Mouse (Mus musculus): ENCODE measurements at regions not wholly inside any gene's neighbourhood (a gene's known extent, or its start where the extent isn't known, plus 50 kb on each side); places are given as distances from the start of the nearest gene placed in this dataset.
"Not testable (repeated sequence)": the region's sequence is repeated elsewhere in the genome, so short reads cannot be mapped to it uniquely, and the experiment has no call there.

- no peak overlapping the region for H3K4me2 ChIP-seq
- no peaks in the 10 kb centered on the region for H3K9me3 ChIP-seq
- H3K27ac ChIP-seq, result no peak overlapping the region
- H3K36me3 ChIP-seq, result no peaks in the 10 kb centered on the region
- peaks cover 6% of the 10 kb centered on the region; the same call in 1 of the 2 replicates for H3K4me1 ChIP-seq (replicated peaks)
- no peaks in the 10 kb centered on the region for H3K27me3 ChIP-seq
- H3K9ac ChIP-seq, result no peak overlapping the region
- no peak overlapping the region for H3K4me3 ChIP-seq
- ATAC-seq (ENCODE audit: low FRiP score), result no peak
- WGBS, result 75% methylated on average over 1 of the region's 1 CpGs
These were observed 1255.7 kb upstream of the Nudt12 start for GRCm38 (mm10) chr17:60268846-60269245.

- Histone ChIP-seq H3K9ac (no peak overlapping the region), H3K36me3 (no peaks in the 10 kb centered on the region), H3K4me2 (peak overlapping the region; percentile 30; the same call in 1 of the 2 replicates), H3K27me3 (no peaks in the 10 kb centered on the region), H3K27ac (no peak overlapping the region), H3K9me3 (no peaks in the 10 kb centered on the region), H3K4me1 (replicated peaks) (peaks cover 6% of the 10 kb centered on the region; the same call in 1 of the 2 replicates), H3K4me3 (no peak overlapping the region)
- no peak for ATAC-seq (ENCODE audit: low FRiP score)
- WGBS, result 62% methylated on average over 12 of the region's 12 CpGs
These were observed 1254.4 kb upstream of the Nudt12 start for GRCm38 (mm10) chr17:60267247-60268216.

GRCm38 (mm10) chr17:60255338-60255737 is 1242.2 kb upstream of the Nudt12 start:
- not testable (repeated sequence) for H3K4me3 ChIP-seq; ATAC-seq (ENCODE audit: low FRiP score); H3K4me2 ChIP-seq; H3K36me3 ChIP-seq; H3K27ac ChIP-seq; H3K4me1 ChIP-seq (replicated peaks); H3K27me3 ChIP-seq; H3K9ac ChIP-seq; H3K9me3 ChIP-seq

GRCm38 (mm10) chr17:60249923-60250322 is 1236.8 kb upstream of the Nudt12 start:
- WGBS, result 71% methylated on average over 1 of the region's 1 CpGs
- no peak overlapping the region for H3K27ac ChIP-seq
- no peak overlapping the region for H3K9ac ChIP-seq
- no peaks in the 10 kb centered on the region for H3K36me3 ChIP-seq
- no peaks in the 10 kb centered on the region for H3K27me3 ChIP-seq
- H3K4me2 ChIP-seq, result no peak overlapping the region
- no peaks in the 10 kb centered on the region for H3K4me1 ChIP-seq (replicated peaks)
- no peak for ATAC-seq (ENCODE audit: low FRiP score)
- no peaks in the 10 kb centered on the region for H3K9me3 ChIP-seq
- no peak overlapping the region for H3K4me3 ChIP-seq

GRCm38 (mm10) chr17:60234519-60234918 is 1221.3 kb upstream of the Nudt12 start:
- Histone ChIP-seq H3K9ac (no peak overlapping the region), H3K27me3 (no peaks in the 10 kb centered on the region), H3K36me3 (no peaks in the 10 kb centered on the region), H3K9me3 (no peaks in the 10 kb centered on the region), H3K27ac (no peak overlapping the region), H3K4me3 (no peak overlapping the region), H3K4me1 (replicated peaks) (no peaks in the 10 kb centered on the region), H3K4me2 (no peak overlapping the region)
- ATAC-seq (ENCODE audit: low FRiP score), result peak; percentile 57; the same call in 1 of the 2 replicates
- WGBS, result 48% methylated on average over 2 of the region's 2 CpGs

GRCm38 (mm10) chr17:60197004-60197403 is 1183.8 kb upstream of the Nudt12 start:
- WGBS, result 95% methylated on average over 2 of the region's 2 CpGs

GRCm38 (mm10) chr17:60181241-60181640 is 1168.1 kb upstream of the Nudt12 start:
- Histone ChIP-seq H3K27ac (no peak overlapping the region), H3K4me1 (replicated peaks) (no peaks in the 10 kb centered on the region), H3K4me3 (no peak overlapping the region), H3K27me3 (no peaks in the 10 kb centered on the region), H3K36me3 (no peaks in the 10 kb centered on the region), H3K9ac (no peak overlapping the region), H3K4me2 (no peak overlapping the region), H3K9me3 (no peaks in the 10 kb centered on the region)
- 86% methylated on average over 2 of the region's 2 CpGs for WGBS
- ATAC-seq (ENCODE audit: low FRiP score), result no peak

More at GRCm38 (mm10) chr17:60197004-60197403, 1183.8 kb upstream of the Nudt12 start:
- H3K9ac ChIP-seq, result no peak overlapping the region
- H3K27me3 ChIP-seq, result no peaks in the 10 kb centered on the region
- ATAC-seq (ENCODE audit: low FRiP score), result no peak
- H3K36me3 ChIP-seq, result no peaks in the 10 kb centered on the region
- H3K27ac ChIP-seq, result no peak overlapping the region
- H3K4me2 ChIP-seq, result no peak overlapping the region
- no peaks in the 10 kb centered on the region for H3K9me3 ChIP-seq
- no peaks in the 10 kb centered on the region for H3K4me1 ChIP-seq (replicated peaks)
- no peak overlapping the region for H3K4me3 ChIP-seq

- Histone ChIP-seq H3K9ac (no peak overlapping the region), H3K27me3 (no peaks in the 10 kb centered on the region), H3K4me2 (no peak overlapping the region), H3K9me3 (no peaks in the 10 kb centered on the region), H3K36me3 (no peaks in the 10 kb centered on the region), H3K27ac (no peak overlapping the region), H3K4me1 (replicated peaks) (no peaks in the 10 kb centered on the region), H3K4me3 (no peak overlapping the region)
- WGBS, result 79% methylated on average over 4 of the region's 4 CpGs
- ATAC-seq (ENCODE audit: low FRiP score), result no peak
These were observed 1167.5 kb upstream of the Nudt12 start for GRCm38 (mm10) chr17:60180646-60181045.

GRCm38 (mm10) chr17:60165592-60165991 is 1152.4 kb upstream of the Nudt12 start:
- Histone ChIP-seq H3K27me3 (0 out of 2 replicates have a peak, but pooled peaks cover 5% of the 10 kb centered on the region), H3K27ac (no peak overlapping the region), H3K36me3 (no peaks in the 10 kb centered on the region), H3K4me2 (no peak overlapping the region), H3K9ac (no peak overlapping the region), H3K4me1 (replicated peaks) (no peaks in the 10 kb centered on the region), H3K4me3 (no peak overlapping the region), H3K9me3 (no peaks in the 10 kb centered on the region)
- ATAC-seq (ENCODE audit: low FRiP score), result no peak

- Histone ChIP-seq H3K27me3 (no peaks in the 10 kb centered on the region), H3K4me2 (no peak overlapping the region), H3K27ac (no peak overlapping the region), H3K36me3 (no peaks in the 10 kb centered on the region), H3K4me1 (replicated peaks) (peaks cover 3% of the 10 kb centered on the region; the same call in 1 of the 2 replicates), H3K9ac (no peak overlapping the region), H3K4me3 (no peak overlapping the region), H3K9me3 (no peaks in the 10 kb centered on the region)
- ATAC-seq (ENCODE audit: low FRiP score), result peak; percentile 28; the same call in 1 of the 2 replicates
- 64% methylated on average over 4 of the region's 4 CpGs for WGBS
These were observed 1117.4 kb upstream of the Nudt12 start for GRCm38 (mm10) chr17:60130589-60130988.

- Histone ChIP-seq H3K27me3 (no peaks in the 10 kb centered on the region), H3K4me1 (replicated peaks) (no peaks in the 10 kb centered on the region), H3K36me3 (no peaks in the 10 kb centered on the region), H3K27ac (no peak overlapping the region), H3K9me3 (no peaks in the 10 kb centered on the region), H3K4me2 (no peak overlapping the region), H3K4me3 (no peak overlapping the region), H3K9ac (no peak overlapping the region)
- no peak for ATAC-seq (ENCODE audit: low FRiP score)
These were observed 1085.6 kb upstream of the Nudt12 start for GRCm38 (mm10) chr17:60098763-60099162.
